Mouse (Mus musculus): ENCODE data around the gene Fam120b.

GRCm38 (mm10) chr17:15357071-15357470 is 38.9 kb upstream of the Fam120b start:
- no peak for TF ChIP-seq TAL1 (conservative IDR thresholded peaks at IDR 0.05; ENCODE audit: low read depth, low read length)
- TF ChIP-seq GATA1 (IDR thresholded peaks at IDR 0.05; ENCODE audit: borderline replicate concordance, low read length), result no peak

All from G1E (cell line).